Mouse (Mus musculus) lung, postnatal 0 days (tissue): ENCODE measurements at regions not wholly inside any gene's neighbourhood (a gene's known extent, or its start where the extent isn't known, plus 50 kb on each side); places are given as distances from the start of the nearest gene placed in this dataset.
A peak's percentile ranks its signal among the peaks of the same experiment; 100 is the strongest.

ENCODE experiments used
- ATAC-seq: fragments of 200-750 bp; cut with Nextera tagmentation; 2 replicates; pipeline ENCODE4 v1.8.0; 2017; ENCODE audit warnings: moderate library complexity
- DNase-seq: peaks from one replicate; pipeline ENCODE4 v3.0.0-alpha.2; 2016; ENCODE audit warnings: low spot score
- H3K27ac ChIP-seq: fragments of 300-500 bp; sonication (generic); 2 replicates; pipeline ENCODE4 v1.5.1; 2014; ENCODE audit warnings: antibody characterized with exemption, mild to moderate bottlenecking, low read length, mixed read lengths
- H3K27me3 ChIP-seq: fragments of 300-500 bp; sonication (generic); replicated peaks from 2 replicates; pipeline ENCODE4 v1.6.1; 2014; ENCODE audit warnings: low read length, mixed read lengths; ENCODE audit not compliant: insufficient read depth
- H3K36me3 ChIP-seq: fragments of 300-500 bp; sonication (generic); 2 replicates; pipeline ENCODE4 v1.6.1; 2014; ENCODE audit warnings: low read length, mixed read lengths; ENCODE audit not compliant: insufficient read depth
- H3K4me1 ChIP-seq: fragments of 300-500 bp; sonication (generic); 2 replicates; pipeline ENCODE4 v1.6.1; 2014; ENCODE audit warnings: antibody characterized with exemption, low read depth, low read length, mixed read lengths; ENCODE audit not compliant: insufficient read depth
- H3K4me2 ChIP-seq: fragments of 300-500 bp; sonication (generic); replicated peaks from 2 replicates; pipeline ENCODE4 v1.6.1; 2014; ENCODE audit warnings: low read depth, mild to moderate bottlenecking, low read length, moderate library complexity, mixed read lengths
- H3K4me3 ChIP-seq: fragments of 300-500 bp; sonication (generic); 2 replicates; pipeline ENCODE4 v1.5.1; 2014; ENCODE audit warnings: low read depth, low read length
- H3K9ac ChIP-seq: fragments of 300-500 bp; sonication (generic); replicated peaks from 2 replicates; pipeline ENCODE4 v1.6.1; 2014; ENCODE audit warnings: low read depth, mild to moderate bottlenecking
- H3K9me3 ChIP-seq: fragments of 300-500 bp; sonication (generic); 2 replicates; pipeline ENCODE4 v1.6.1; 2016; ENCODE audit warnings: low read length, mixed read lengths
- CTCF ChIP-seq: IDR thresholded peaks from 2 replicates; pipeline ENCODE4 v1.5.1; 2016; ENCODE audit warnings: antibody characterized with exemption, mild to moderate bottlenecking
- EP300 ChIP-seq: IDR thresholded peaks from 2 replicates; pipeline ENCODE4 v1.6.1; 2016; ENCODE audit warnings: antibody characterized with exemption, mild to moderate bottlenecking, control low read depth
- WGBS: fragments of 180-500 bp; shearing (Covaris S2); extraction: QIAGEN DNeasy Blood & Tissue Kit; methylation state at CpG from one replicate; pipeline ENCODE4 v1.1.7; 2014; 5-methylcytosine and 5-hydroxymethylcytosine counted together

GRCm38 (mm10) chr7:74709006-74709405 is 154.4 kb upstream of the Slco3a1 start:
- DNase-seq (no peak), ATAC-seq (no peak)
- 40% methylated on average over 5 of the region's 5 CpGs for WGBS
- Histone ChIP-seq H3K4me1 (no peaks in the 10 kb centered on the region), H3K4me3 (no peak overlapping the region), H3K36me3 (no peaks in the 10 kb centered on the region), H3K9ac (no peak overlapping the region), H3K27me3 (no peaks in the 10 kb centered on the region), H3K9me3 (no peaks in the 10 kb centered on the region), H3K27ac (no peak overlapping the region), H3K4me2 (no peak overlapping the region)
- TF ChIP-seq CTCF (no peak), EP300 (no peak)

GRCm38 (mm10) chr7:74703533-74703932 is 149.0 kb upstream of the Slco3a1 start:
- 67% methylated on average over 4 of the region's 4 CpGs for WGBS
- no peaks in the 10 kb centered on the region for H3K36me3 ChIP-seq

GRCm38 (mm10) chr7:74697794-74698354 is 143.3 kb upstream of the Slco3a1 start:
- DNase-seq (no peak), ATAC-seq (no peak)
- Histone ChIP-seq H3K4me3 (no peak overlapping the region), H3K27ac (no peak overlapping the region), H3K36me3 (no peaks in the 10 kb centered on the region), H3K4me2 (no peak overlapping the region), H3K27me3 (no peaks in the 10 kb centered on the region), H3K9me3 (no peaks in the 10 kb centered on the region), H3K4me1 (no peaks in the 10 kb centered on the region), H3K9ac (no peak overlapping the region)
- WGBS = 69% methylated on average over 3 of the region's 3 CpGs
- TF ChIP-seq CTCF (no peak), EP300 (no peak)

More at GRCm38 (mm10) chr7:74703533-74703932, 149.0 kb upstream of the Slco3a1 start:
- Histone ChIP-seq H3K4me1 (no peaks in the 10 kb centered on the region), H3K9ac (no peak overlapping the region), H3K27me3 (no peaks in the 10 kb centered on the region), H3K9me3 (no peaks in the 10 kb centered on the region), H3K4me2 (no peak overlapping the region), H3K4me3 (no peak overlapping the region), H3K27ac (no peak overlapping the region)
- no peak for ATAC-seq
- no peak for DNase-seq
- TF ChIP-seq CTCF (peak; percentile 54), EP300 (no peak)

DNA sequence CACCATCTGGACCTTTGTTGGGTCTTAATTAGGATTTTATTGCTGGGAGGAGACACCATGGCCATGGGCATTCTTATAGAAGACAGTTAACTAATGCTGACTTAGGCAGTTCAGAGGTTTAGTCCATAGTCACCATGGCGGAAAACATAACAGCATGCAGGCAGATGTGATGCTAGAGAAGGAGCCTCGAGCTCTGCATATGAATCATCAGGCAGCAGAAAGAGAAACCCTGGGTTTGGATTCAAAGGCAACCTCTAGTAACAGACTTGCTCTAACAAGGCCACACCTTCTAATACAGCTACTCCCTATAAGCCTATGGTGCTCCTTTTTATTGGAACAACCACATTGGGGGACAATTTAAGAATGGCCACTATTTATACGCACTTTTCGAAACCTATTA is 141.7 kb upstream of the Slco3a1 start:
- Histone ChIP-seq H3K27me3 (no peaks in the 10 kb centered on the region), H3K27ac (no peak overlapping the region), H3K4me2 (no peak overlapping the region), H3K4me1 (no peaks in the 10 kb centered on the region), H3K9ac (no peak overlapping the region), H3K4me3 (no peak overlapping the region), H3K36me3 (no peaks in the 10 kb centered on the region), H3K9me3 (no peaks in the 10 kb centered on the region)
- TF ChIP-seq EP300 = no peak
- no peak for TF ChIP-seq CTCF
- 93% methylated on average over 4 of the region's 4 CpGs for WGBS
- no peak for DNase-seq
- no peak for ATAC-seq

DNA sequence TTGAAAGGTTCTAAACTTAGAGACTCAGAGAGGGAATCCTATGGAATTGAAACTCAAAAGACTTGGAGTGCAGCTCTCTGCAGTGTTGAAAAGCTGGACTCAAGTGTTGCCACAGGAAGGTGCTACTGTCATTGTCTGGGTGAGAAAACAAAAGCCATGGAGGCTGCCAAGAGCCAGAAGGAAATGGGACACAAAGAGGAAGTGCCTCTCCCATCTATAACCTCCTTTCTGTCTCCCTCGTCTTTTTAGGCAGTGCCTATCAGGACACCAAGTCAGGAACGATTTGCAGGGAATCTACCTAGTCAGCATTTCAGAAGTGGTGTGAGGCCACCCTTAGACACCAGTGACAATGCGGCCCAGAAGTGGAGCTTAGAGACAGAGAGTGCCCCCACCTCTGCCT is 138.5 kb upstream of the Slco3a1 start:
- Histone ChIP-seq H3K4me2 (no peak overlapping the region), H3K9ac (no peak overlapping the region), H3K27me3 (no peaks in the 10 kb centered on the region), H3K27ac (no peak overlapping the region), H3K9me3 (no peaks in the 10 kb centered on the region), H3K4me1 (no peaks in the 10 kb centered on the region), H3K36me3 (no peaks in the 10 kb centered on the region), H3K4me3 (no peak overlapping the region)
- peak; percentile 47 for DNase-seq
- WGBS = 49% methylated on average over 3 of the region's 3 CpGs
- TF ChIP-seq CTCF (peak; percentile 17; the same call in 1 of the 2 replicates), EP300 (peak; percentile 68)
- peak; percentile 50 for ATAC-seq

- no peak overlapping the region for H3K4me2 ChIP-seq
- DNase-seq = no peak
- no peaks in the 10 kb centered on the region for H3K4me1 ChIP-seq
- no peak for ATAC-seq
- no peak overlapping the region for H3K4me3 ChIP-seq
- no peaks in the 10 kb centered on the region for H3K36me3 ChIP-seq
- H3K9me3 ChIP-seq = no peaks in the 10 kb centered on the region
- TF ChIP-seq EP300 (no peak), CTCF (no peak)
- no peak overlapping the region for H3K27ac ChIP-seq
- H3K9ac ChIP-seq = no peak overlapping the region
- no peaks in the 10 kb centered on the region for H3K27me3 ChIP-seq
Observed at GRCm38 (mm10) chr7:74690706-74691105, 136.1 kb upstream of the Slco3a1 start.
